Mouse (Mus musculus) erythroblast, embryonic 14.5 days (primary cell): ENCODE measurements at regions not wholly inside any gene's neighbourhood (a gene's known extent, or its start where the extent isn't known, plus 50 kb on each side); places are given as distances from the start of the nearest gene placed in this dataset.
"Not testable (repeated sequence)": the region's sequence is repeated elsewhere in the genome, so short reads cannot be mapped to it uniquely, and the experiment has no call there.

Experiments
- H3K27me3 ChIP-seq: 2 replicates; pipeline ENCODE4 v1.6.1; 2012; ENCODE audit warnings: inconsistent platforms; ENCODE audit not compliant: control insufficient read depth
- H3K36me3 ChIP-seq: 2 replicates; pipeline ENCODE4 v1.6.1; 2012; ENCODE audit warnings: mild to moderate bottlenecking, inconsistent platforms; ENCODE audit not compliant: control insufficient read depth
- H3K4me1 ChIP-seq: 2 replicates; pipeline ENCODE4 v1.6.1; 2012; ENCODE audit warnings: inconsistent platforms; ENCODE audit not compliant: control insufficient read depth
- H3K4me3 ChIP-seq: replicated peaks from 2 replicates; pipeline ENCODE3; 2012; ENCODE audit warnings: moderate library complexity, mild to moderate bottlenecking, inconsistent platforms
- H3K9me3 ChIP-seq: 2 replicates; pipeline ENCODE4 v1.6.1; 2012; ENCODE audit warnings: low read length, inconsistent platforms, mixed read lengths; ENCODE audit not compliant: control insufficient read depth
- GATA1 ChIP-seq: IDR thresholded peaks from 2 replicates; pipeline ENCODE4 v1.6.1; 2012; ENCODE audit warnings: low read length, inconsistent platforms, mixed read lengths
- TAL1 ChIP-seq: IDR thresholded peaks from 3 replicates; pipeline ENCODE4 v1.6.1; 2012; ENCODE audit warnings: low read length, inconsistent platforms, mixed read lengths

GRCm38 (mm10) chr17:83049972-83050535, 165.0 kb upstream of the Pkdcc start:
- Histone ChIP-seq H3K36me3 (no peaks in the 10 kb centered on the region), H3K27me3 (no peaks in the 10 kb centered on the region), H3K9me3 (no peaks in the 10 kb centered on the region), H3K4me3 (no peak overlapping the region), H3K4me1 (no peaks in the 10 kb centered on the region)
- no peak for TF ChIP-seq GATA1
- TF ChIP-seq TAL1: no peak

DNA sequence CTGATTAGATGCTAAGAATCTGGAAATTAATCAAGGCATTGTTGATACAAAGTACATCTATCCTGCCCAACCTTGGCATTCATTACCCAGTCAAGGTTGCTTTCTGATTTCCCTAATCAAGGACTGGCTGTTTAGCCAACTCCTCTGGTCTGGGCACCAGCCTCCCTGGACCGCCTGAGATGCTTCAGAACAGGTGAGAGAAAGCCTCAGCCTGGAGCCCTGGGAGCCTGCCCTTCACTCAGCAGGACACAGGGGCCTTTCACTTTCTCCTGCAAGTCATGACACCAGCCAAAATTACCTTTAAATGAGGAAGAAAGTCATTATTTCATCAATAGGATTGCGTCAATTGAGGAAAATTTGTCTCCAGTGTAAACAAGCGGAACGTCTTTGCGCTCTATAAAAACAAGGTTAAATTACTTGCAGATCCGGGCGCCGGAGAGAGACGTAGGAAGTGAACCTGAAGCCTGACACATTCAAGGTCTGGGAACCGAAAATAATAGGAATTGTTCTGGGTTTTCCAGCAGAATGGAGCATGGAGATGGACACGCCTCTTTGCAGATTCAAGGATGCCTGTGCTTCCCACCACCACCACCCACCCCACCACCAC, 164.4 kb upstream of the Pkdcc start:
- Histone ChIP-seq H3K4me3 (no peak overlapping the region), H3K9me3 (no peaks in the 10 kb centered on the region), H3K27me3 (no peaks in the 10 kb centered on the region), H3K36me3 (no peaks in the 10 kb centered on the region), H3K4me1 (no peaks in the 10 kb centered on the region)
- TF ChIP-seq TAL1: no peak
- no peak for TF ChIP-seq GATA1

GRCm38 (mm10) chr17:83052613-83053140, 162.4 kb upstream of the Pkdcc start:
- Histone ChIP-seq H3K27me3 (no peaks in the 10 kb centered on the region), H3K9me3 (no peaks in the 10 kb centered on the region), H3K4me3 (no peak overlapping the region), H3K36me3 (no peaks in the 10 kb centered on the region), H3K4me1 (no peaks in the 10 kb centered on the region)
- no peak for TF ChIP-seq GATA1
- no peak for TF ChIP-seq TAL1

GRCm38 (mm10) chr17:83057832-83058231, 157.3 kb upstream of the Pkdcc start:
- Histone ChIP-seq H3K4me1 (no peaks in the 10 kb centered on the region), H3K4me3 (no peak overlapping the region), H3K36me3 (no peaks in the 10 kb centered on the region), H3K9me3 (peaks cover 7% of the 10 kb centered on the region), H3K27me3 (no peaks in the 10 kb centered on the region)
- TF ChIP-seq TAL1 (no peak), GATA1 (no peak)

GRCm38 (mm10) chr17:83061843-83062242, 153.2 kb upstream of the Pkdcc start:
- peaks cover 12% of the 10 kb centered on the region for H3K9me3 ChIP-seq

DNA sequence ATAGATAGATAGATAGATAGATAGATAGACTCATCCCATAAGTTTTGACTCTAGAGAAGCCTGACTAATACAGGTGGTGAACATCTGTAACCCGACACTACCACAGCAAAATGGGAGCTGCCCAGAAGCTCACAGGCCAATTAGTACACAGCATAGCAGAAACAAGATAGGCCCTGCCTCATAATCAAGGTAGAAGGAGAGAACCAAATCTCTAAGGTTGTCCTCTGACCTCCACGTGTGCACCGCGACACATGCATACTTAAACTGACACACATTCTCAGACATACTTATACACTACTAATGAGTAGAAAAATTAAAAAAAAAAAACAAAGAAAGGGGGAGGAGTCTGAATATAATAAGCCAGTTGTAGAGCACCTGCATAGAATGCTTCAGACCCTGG, 151.2 kb upstream of the Pkdcc start:
- Histone ChIP-seq H3K4me1 (no peaks in the 10 kb centered on the region), H3K27me3 (no peaks in the 10 kb centered on the region), H3K4me3 (no peak overlapping the region), H3K36me3 (no peaks in the 10 kb centered on the region), H3K9me3 (peaks cover 12% of the 10 kb centered on the region)
- TF ChIP-seq TAL1 (no peak), GATA1 (no peak)

More at GRCm38 (mm10) chr17:83061843-83062242, 153.2 kb upstream of the Pkdcc start:
- no peak overlapping the region for H3K4me3 ChIP-seq
- H3K4me1 ChIP-seq: no peaks in the 10 kb centered on the region
- TF ChIP-seq GATA1 (no peak), TAL1 (no peak)
- H3K36me3 ChIP-seq: no peaks in the 10 kb centered on the region
- no peaks in the 10 kb centered on the region for H3K27me3 ChIP-seq

GRCm38 (mm10) chr17:83064376-83064775, 150.7 kb upstream of the Pkdcc start:
- H3K4me3 ChIP-seq, H3K36me3 ChIP-seq, H3K4me1 ChIP-seq, H3K27me3 ChIP-seq: not testable (repeated sequence)
- H3K9me3 ChIP-seq: peaks cover 12% of the 10 kb centered on the region

DNA sequence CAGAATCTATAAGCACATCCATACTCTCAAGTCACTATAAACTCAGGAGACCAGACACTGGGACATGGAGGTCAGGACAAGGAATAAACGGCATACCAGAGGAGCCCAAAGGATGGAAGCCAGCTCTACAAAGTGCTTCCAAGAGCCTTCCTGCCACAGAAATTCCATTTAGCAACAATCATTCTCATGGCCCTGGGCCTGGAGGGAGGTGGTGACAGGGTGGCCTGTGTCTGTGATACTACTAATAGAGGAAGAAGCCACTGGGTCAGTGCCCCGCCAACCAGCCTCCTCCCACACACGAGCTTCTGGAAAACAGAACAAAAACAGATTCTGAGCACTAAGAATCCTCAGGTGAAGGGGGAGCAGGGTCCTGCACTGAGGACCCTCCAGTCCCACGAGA, 145.8 kb upstream of the Pkdcc start:
- H3K4me3 ChIP-seq: no peak overlapping the region
- H3K36me3 ChIP-seq: no peaks in the 10 kb centered on the region
- H3K4me1 ChIP-seq: no peaks in the 10 kb centered on the region
- H3K9me3 ChIP-seq: no peaks in the 10 kb centered on the region
- TF ChIP-seq TAL1 (no peak), GATA1 (no peak)
- H3K27me3 ChIP-seq: no peaks in the 10 kb centered on the region

GRCm38 (mm10) chr17:83071746-83072145, 143.3 kb upstream of the Pkdcc start:
- no peaks in the 10 kb centered on the region for H3K4me1 ChIP-seq
- H3K4me3 ChIP-seq: no peak overlapping the region
- no peaks in the 10 kb centered on the region for H3K27me3 ChIP-seq
- no peaks in the 10 kb centered on the region for H3K9me3 ChIP-seq
- H3K36me3 ChIP-seq: no peaks in the 10 kb centered on the region
- TF ChIP-seq GATA1: no peak
- TF ChIP-seq TAL1: no peak

DNA sequence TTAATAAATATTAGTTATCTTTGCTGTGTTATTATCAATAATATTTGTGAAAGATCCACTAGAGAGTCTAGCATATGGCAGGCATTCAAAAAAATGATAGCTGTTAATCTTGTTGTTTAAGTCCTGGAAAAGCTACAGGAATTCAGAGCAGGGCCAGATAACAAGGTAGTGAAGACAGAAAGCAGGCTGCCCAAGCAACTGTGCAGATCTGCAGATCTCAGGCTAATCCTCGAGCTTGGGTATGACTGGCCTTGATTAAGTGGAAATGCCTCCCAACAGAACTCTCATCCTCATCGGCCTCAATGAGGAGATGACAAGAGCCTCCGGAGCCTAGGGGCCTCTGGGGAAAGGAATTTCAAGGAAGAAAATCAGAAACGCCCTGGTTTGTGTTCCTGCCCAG, 142.9 kb upstream of the Pkdcc start:
- H3K9me3 ChIP-seq: no peaks in the 10 kb centered on the region
- no peak for TF ChIP-seq TAL1
- no peak for TF ChIP-seq GATA1
- H3K36me3 ChIP-seq: no peaks in the 10 kb centered on the region
- H3K4me1 ChIP-seq: no peaks in the 10 kb centered on the region
- H3K27me3 ChIP-seq: no peaks in the 10 kb centered on the region
- H3K4me3 ChIP-seq: no peak overlapping the region
